Mouse (Mus musculus) midbrain, embryonic 16.5 days (tissue): ENCODE data around the gene Plekhm2. TPM values are rescaled to one million over a fixed set of nuclear protein-coding genes. Genes with fewer than 3 reads are reported as not detected.

ENCODE experiments used
- ATAC-seq: fragments of 200-750 bp; cut with Nextera tagmentation; 2 replicates; pipeline ENCODE4 v1.8.0; 2017; ENCODE audit warnings: moderate TSS enrichment
- H3K27ac ChIP-seq: fragments of 300-500 bp; sonication (generic); 2 replicates; pipeline ENCODE4 v1.5.1; 2014; ENCODE audit warnings: mild to moderate bottlenecking, low read length, mixed read lengths
- H3K27me3 ChIP-seq: fragments of 300-500 bp; sonication (generic); 2 replicates; pipeline ENCODE4 v1.6.1; 2014; ENCODE audit warnings: low read depth, low read length, mixed read lengths; ENCODE audit not compliant: control insufficient read depth, insufficient read depth
- H3K36me3 ChIP-seq: fragments of 300-500 bp; sonication (generic); 2 replicates; pipeline ENCODE4 v1.6.1; 2014; ENCODE audit warnings: mild to moderate bottlenecking, low read length, moderate library complexity, mixed read lengths; ENCODE audit not compliant: control insufficient read depth, insufficient read depth
- H3K4me1 ChIP-seq: fragments of 300-500 bp; sonication (generic); 2 replicates; pipeline ENCODE4 v1.6.1; 2014; ENCODE audit warnings: mild to moderate bottlenecking, low read length, mixed read lengths; ENCODE audit not compliant: control insufficient read depth, insufficient read depth
- H3K4me2 ChIP-seq: fragments of 300-500 bp; sonication (generic); 2 replicates; pipeline ENCODE4 v1.6.1; 2014; ENCODE audit warnings: mild to moderate bottlenecking, low read length, mixed read lengths
- H3K4me3 ChIP-seq: fragments of 300-500 bp; sonication (generic); 2 replicates; pipeline ENCODE4 v1.5.1; 2014; ENCODE audit warnings: low read depth, mild to moderate bottlenecking, low read length, moderate library complexity, mixed read lengths
- H3K9ac ChIP-seq: fragments of 300-500 bp; sonication (generic); 2 replicates; pipeline ENCODE4 v1.6.1; 2014; ENCODE audit warnings: low read depth, low read length, mixed read lengths
- H3K9me3 ChIP-seq: fragments of 300-500 bp; sonication (generic); replicated peaks from 2 replicates; pipeline ENCODE4 v1.6.1; 2014; ENCODE audit warnings: mild to moderate bottlenecking, low read length, mixed read lengths; ENCODE audit not compliant: control insufficient read depth, poor library complexity, severe bottlenecking
- WGBS: fragments of 180-500 bp; shearing (Covaris S2); extraction: QIAGEN DNeasy Blood & Tissue Kit; methylation state at CpG from one replicate; pipeline ENCODE4 v1.1.7; 2014; 5-methylcytosine and 5-hydroxymethylcytosine counted together
- polyA plus RNA-seq: library from polyadenylated mRNA; unstranded; fragments of >200 nt; fragmentation: Nextera tagmentation; extraction: Ambion mirVana; gene quantifications from 2 replicates; pipeline ENCODE4 v1.2.1, GENCODE M21; 2015

The Plekhm2 gene
- polyA plus RNA-seq, 1 experiment from 2014 or later, result 7.9 TPM

DNA sequence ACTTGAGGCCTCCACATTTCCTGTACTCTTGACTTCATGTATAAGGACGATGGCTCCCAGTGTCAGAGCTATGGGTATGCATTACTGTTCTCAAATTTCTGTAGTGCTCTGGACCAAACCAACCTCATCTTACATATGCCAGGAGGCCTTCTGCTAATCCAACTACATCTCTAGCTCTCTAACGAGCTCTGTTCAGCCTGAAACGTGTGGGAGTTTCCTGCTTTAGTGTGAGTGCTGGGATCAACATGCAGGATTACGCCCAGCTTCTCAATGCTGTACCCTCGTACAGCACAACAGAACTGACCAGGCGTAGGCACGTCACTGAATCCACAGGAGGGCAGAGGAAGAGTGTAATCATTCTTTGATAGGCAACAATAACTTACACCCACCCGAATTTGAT is 21.8 kb upstream of the Plekhm2 start:
- no peaks in the 10 kb centered on the region for H3K4me1 ChIP-seq
- H3K4me2 ChIP-seq, result no peak overlapping the region
- H3K9me3 ChIP-seq, result no peaks in the 10 kb centered on the region
- no peak for ATAC-seq
- H3K9ac ChIP-seq, result no peak overlapping the region
- no peak overlapping the region for H3K4me3 ChIP-seq
- H3K27ac ChIP-seq, result no peak overlapping the region
- 83% methylated on average over 8 of the region's 8 CpGs for WGBS
- H3K27me3 ChIP-seq, result no peaks in the 10 kb centered on the region
- peaks cover 31% of the 10 kb centered on the region for H3K36me3 ChIP-seq

DNA sequence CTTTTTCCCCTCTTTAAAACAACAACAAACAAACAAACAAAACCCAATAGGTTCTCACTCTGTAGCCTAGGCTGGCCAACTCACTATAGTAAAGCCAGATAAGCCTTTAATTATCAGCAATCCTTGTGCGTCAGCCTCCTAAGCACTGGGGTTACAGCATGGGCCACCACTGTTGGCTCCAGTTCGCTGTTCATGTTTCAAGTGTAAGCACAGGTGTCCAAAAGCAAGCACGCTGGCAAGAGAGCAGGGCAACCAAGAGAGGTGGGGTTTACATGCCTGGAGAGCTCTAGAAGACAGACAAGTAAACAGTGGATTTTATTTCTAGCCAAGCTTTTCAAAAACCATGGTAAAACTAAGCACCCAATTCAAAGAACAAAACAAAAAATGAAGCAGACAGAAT is 21.4 kb upstream of the Plekhm2 start:
- WGBS, result 96% methylated on average over 3 of the region's 3 CpGs
- Histone ChIP-seq H3K4me3 (no peak overlapping the region), H3K36me3 (peaks cover 28% of the 10 kb centered on the region), H3K27me3 (no peaks in the 10 kb centered on the region), H3K9ac (no peak overlapping the region), H3K4me1 (no peaks in the 10 kb centered on the region), H3K4me2 (no peak overlapping the region), H3K9me3 (no peaks in the 10 kb centered on the region), H3K27ac (no peak overlapping the region)
- ATAC-seq, result no peak

DNA sequence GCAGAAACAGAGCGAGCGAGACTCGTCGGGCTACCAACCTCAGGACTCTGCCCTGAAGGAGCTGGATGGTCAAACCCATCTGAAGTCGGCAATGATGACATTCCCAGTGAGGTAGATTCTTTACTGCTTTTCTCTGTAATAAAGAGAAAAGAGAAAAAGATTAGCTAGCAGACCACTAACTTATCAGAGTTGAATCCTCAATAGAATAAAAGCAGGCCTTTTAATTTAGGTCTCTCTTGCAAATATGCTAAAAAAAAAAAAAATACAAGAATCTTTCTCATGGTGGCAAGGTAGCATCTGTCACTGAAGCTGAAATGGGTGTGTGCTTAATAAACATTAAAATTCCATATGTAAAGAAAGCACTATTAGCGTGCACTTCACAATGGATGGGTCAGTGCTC is 20.8 kb upstream of the Plekhm2 start, which contains the start of gene Rsc1a1:
Gene Rsc1a1, minus strand, starts transcription at position 101 of the 400 bp plus-strand sequence.
- no peak within 1 kb of the TSS for H3K9ac ChIP-seq
- H3K4me1 ChIP-seq, result no peaks in the 10 kb centered on the region
- no peak within 1 kb of the TSS for H3K27ac ChIP-seq
- peaks cover 26% of the 10 kb centered on the region for H3K36me3 ChIP-seq
- H3K4me2 ChIP-seq, result no peak within 1 kb of the TSS
- no peaks in the 10 kb centered on the region for H3K9me3 ChIP-seq
- no peak for ATAC-seq
- no peaks in the 10 kb centered on the region for H3K27me3 ChIP-seq
- H3K4me3 ChIP-seq, result no peak within 1 kb of the TSS
- 93% methylated on average over 6 of the region's 6 CpGs for WGBS

DNA sequence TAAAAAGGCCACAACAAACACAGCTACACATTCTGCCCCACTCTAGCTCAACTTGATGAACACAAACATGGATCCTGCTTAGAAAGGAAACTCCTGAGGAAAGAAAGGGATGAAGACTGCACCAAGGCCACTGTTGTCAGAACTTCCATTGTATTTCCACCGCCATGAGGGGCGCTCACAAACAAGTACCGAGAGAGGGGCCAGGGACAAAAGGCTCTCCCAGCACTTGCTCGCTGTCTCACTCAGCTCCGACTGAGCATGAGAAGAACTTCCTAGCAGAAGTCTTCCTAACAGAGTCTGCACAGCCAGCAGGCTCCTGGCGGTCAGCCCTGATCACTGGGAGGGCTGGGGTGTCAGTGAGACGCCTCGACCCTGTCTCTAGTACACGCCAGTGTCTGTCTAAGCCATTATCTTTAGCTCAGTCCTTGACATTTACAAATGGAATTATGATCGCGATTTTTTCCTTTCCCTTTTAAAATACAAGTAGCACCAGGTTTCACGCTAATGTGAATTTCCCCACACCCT is 18.1 kb upstream of the Plekhm2 start:
- no peak overlapping the region for H3K27ac ChIP-seq
- no peak overlapping the region for H3K4me3 ChIP-seq
- 57% methylated on average over 12 of the region's 12 CpGs for WGBS
- H3K9me3 ChIP-seq, result no peaks in the 10 kb centered on the region
- H3K27me3 ChIP-seq, result no peaks in the 10 kb centered on the region
- H3K9ac ChIP-seq, result no peak overlapping the region
- no peaks in the 10 kb centered on the region for H3K4me1 ChIP-seq
- no peak for ATAC-seq
- no peak overlapping the region for H3K4me2 ChIP-seq
- peaks cover 23% of the 10 kb centered on the region for H3K36me3 ChIP-seq

DNA sequence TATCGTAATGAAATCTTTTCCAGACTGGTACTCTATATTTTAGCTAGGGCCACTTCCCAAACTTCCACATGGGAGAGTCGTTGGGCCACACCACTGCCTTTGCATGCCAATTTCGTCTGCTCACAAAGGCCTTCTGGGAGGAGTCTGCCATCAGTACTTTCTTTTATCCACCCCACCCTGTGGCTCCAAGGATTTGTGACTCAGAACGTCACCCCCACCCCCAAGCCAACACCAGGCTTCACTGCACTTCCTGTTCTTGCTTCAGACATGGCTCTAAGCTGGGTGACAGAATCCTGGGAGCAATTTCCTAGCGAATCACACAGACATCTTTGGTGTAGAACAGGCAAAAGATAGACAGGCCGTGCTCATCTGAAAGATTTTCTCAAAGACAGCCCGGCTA is 17.1 kb upstream of the Plekhm2 start:
- Histone ChIP-seq H3K27me3 (no peaks in the 10 kb centered on the region), H3K9me3 (no peaks in the 10 kb centered on the region), H3K9ac (no peak overlapping the region), H3K4me3 (no peak overlapping the region), H3K4me2 (no peak overlapping the region), H3K4me1 (no peaks in the 10 kb centered on the region), H3K36me3 (peaks cover 20% of the 10 kb centered on the region), H3K27ac (no peak overlapping the region)
- ATAC-seq, result no peak
- WGBS, result 54% methylated on average over 7 of the region's 7 CpGs

DNA sequence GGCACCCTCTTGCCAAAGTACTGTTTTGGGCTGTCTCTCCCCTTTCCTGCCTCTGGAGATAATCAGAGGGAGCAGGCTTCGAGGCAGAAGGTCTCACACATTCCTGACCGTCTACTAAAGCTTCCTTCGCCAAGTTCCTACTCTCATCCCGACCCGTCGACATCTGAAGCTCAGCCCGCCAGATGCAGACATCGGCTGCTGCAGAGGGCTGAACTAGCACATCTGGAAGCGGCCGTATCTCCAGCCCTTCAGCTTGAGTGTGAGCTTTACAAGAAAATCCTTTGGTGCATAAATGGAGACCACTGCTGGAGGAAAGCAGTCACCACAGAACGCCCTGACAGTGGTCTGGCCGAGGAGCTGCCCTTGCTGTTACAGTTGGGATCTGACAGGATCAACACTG is 16.2 kb upstream of the Plekhm2 start:
- H3K9me3 ChIP-seq, result no peaks in the 10 kb centered on the region
- no peak overlapping the region for H3K27ac ChIP-seq
- H3K27me3 ChIP-seq, result no peaks in the 10 kb centered on the region
- no peak for ATAC-seq
- no peak overlapping the region for H3K4me3 ChIP-seq
- no peak overlapping the region for H3K4me2 ChIP-seq
- no peak overlapping the region for H3K9ac ChIP-seq
- 80% methylated on average over 12 of the region's 12 CpGs for WGBS
- peaks cover 16% of the 10 kb centered on the region for H3K36me3 ChIP-seq
- no peaks in the 10 kb centered on the region for H3K4me1 ChIP-seq

DNA sequence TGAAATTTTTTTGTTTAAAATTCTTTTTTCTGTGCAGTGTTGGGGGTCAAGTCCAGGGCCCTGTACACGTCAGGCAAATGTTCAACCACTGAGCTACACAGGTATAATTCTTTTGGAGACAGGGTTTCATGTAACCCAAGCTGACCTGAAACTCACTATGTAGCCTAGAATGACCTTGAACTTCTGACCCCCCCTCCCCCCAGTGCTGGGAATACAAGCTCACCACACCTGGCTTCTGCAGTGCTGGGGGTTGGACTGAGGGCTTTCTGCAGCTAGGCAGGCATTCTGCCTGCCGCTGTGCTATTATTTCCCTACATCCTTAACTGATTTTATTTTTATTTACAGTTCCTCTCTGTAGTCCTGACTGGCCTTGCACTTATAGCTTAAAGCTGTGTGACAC is 14.3 kb upstream of the Plekhm2 start:
- Histone ChIP-seq H3K4me2 (no peak overlapping the region), H3K27ac (no peak overlapping the region), H3K9me3 (no peaks in the 10 kb centered on the region), H3K27me3 (no peaks in the 10 kb centered on the region), H3K4me3 (no peak overlapping the region), H3K4me1 (no peaks in the 10 kb centered on the region), H3K36me3 (no peaks in the 10 kb centered on the region; the same call in 1 of the 2 replicates), H3K9ac (no peak overlapping the region)
- no peak for ATAC-seq
- WGBS, result 93% methylated on average over 2 of the region's 2 CpGs

DNA sequence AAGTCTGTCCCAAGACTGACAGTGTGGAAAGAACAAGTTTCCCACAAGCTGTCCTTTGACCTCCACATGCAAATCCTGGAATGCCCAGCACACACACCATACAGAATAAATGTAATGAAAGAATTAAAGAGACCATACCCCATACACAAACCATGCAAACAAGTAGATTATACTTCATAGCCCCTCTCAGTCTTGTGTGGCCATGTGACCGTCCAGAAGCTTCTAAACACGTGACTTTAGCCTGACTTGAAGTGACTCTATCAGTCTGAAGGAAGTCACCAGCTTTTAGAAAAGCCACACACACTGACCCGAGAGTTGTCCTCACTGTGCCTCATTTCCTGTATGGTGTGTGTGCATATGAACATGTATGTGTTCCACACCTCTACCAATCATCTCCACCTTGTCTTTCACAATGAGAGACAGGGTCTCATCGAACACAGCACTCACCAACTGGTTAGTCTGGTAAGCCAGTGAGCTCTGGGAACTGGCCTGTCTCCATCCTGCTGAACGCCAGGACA is 11.8 kb upstream of the Plekhm2 start:
- no peak for ATAC-seq
- Histone ChIP-seq H3K9ac (no peak overlapping the region), H3K27me3 (no peaks in the 10 kb centered on the region), H3K9me3 (no peaks in the 10 kb centered on the region), H3K27ac (no peak overlapping the region), H3K4me3 (no peak overlapping the region), H3K36me3 (no peaks in the 10 kb centered on the region), H3K4me2 (no peak overlapping the region), H3K4me1 (no peaks in the 10 kb centered on the region)
- 87% methylated on average over 5 of the region's 5 CpGs for WGBS

DNA sequence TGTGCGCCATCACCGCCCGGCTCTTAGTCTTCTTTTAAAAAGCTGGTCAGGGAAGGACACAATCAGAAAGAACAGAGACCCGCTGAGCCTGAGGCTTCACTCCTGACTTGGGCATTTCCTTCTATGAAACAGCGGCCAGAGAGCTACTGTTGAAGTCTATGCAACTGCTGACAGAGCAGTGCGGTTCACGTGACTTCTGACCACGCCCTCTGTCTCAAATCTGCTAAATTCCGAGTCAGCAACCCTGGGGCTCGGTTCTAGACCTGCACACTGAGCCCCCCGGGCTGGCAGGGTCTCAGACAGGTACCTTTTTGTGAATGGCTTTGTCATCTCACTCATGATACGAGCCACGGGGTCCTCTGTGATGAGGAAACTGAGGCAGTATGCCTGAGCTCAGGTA is 7.6 kb upstream of the Plekhm2 start:
- Histone ChIP-seq H3K9ac (no peak overlapping the region), H3K27me3 (no peaks in the 10 kb centered on the region), H3K36me3 (no peaks in the 10 kb centered on the region), H3K9me3 (no peaks in the 10 kb centered on the region), H3K4me3 (no peak overlapping the region), H3K27ac (no peak overlapping the region), H3K4me2 (no peak overlapping the region), H3K4me1 (no peaks in the 10 kb centered on the region)
- no peak for ATAC-seq
- WGBS, result 78% methylated on average over 13 of the region's 13 CpGs
